Mouse (Mus musculus) megakaryocyte, embryonic 14.5 days (primary cell): ENCODE data around the gene Golim4.

Source experiments
- FLI1 ChIP-seq: IDR thresholded peaks from 2 replicates; pipeline ENCODE4 v1.6.1; 2012; ENCODE audit warnings: low read length, inconsistent platforms, mixed read lengths
- GATA1 ChIP-seq: IDR thresholded peaks from 3 replicates; pipeline ENCODE4 v1.6.1; 2012; ENCODE audit warnings: mixed read lengths, low read length, inconsistent platforms, borderline replicate concordance

- TF ChIP-seq GATA1 (no peak), FLI1 (no peak)
Measured at GRCm38 (mm10) chr3:75942303-75943060, 14.3 kb downstream of the Golim4 start.
